Mouse (Mus musculus): Measurements from ENCODE around the gene Aldh3b1. TPM values are rescaled to one million over a fixed set of nuclear protein-coding genes. Genes with fewer than 3 reads are reported as not detected.

Gene Aldh3b1
- polyA plus RNA-seq, 1 experiment = 2.8 TPM

DNA sequence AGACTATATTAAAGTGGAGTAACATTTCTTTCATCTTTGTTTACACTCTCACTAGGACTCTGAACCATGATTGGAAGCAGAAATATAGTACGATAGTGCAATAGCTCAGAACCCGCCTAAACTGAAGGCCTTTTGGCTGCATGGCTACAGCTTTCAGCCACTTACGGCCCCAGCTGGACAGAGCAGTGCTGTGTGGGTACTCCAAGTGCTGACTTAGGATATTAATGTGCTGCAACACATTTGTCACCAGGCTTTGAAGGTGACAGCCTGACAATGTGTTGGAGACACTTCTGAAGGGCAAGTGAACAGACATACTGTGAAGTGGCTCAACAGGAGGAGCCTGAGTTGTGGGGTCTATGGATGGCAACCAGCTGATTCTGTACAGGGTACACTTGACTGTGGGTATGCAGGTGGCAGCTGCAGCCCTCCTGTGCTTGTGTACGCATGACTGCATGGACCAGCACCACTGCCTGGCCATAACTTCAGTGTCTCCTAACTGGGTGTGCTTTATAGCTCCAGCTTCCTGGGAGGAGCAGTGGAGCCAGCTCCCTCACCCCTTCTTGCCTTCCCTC lies 36.0 kb downstream of the Aldh3b1 start:
- Histone ChIP-seq H3K9me3 (no peaks in the 10 kb centered on the region), H3K4me3 (replicated peaks) (peak overlapping the region; percentile 4), H3K27me3 (replicated peaks) (no peaks in the 10 kb centered on the region), H3K4me1 (peaks cover 8% of the 10 kb centered on the region), H3K36me3 (replicated peaks; ENCODE audit: low read length) (peaks cover 99% of the 10 kb centered on the region)
- TF ChIP-seq GATA1 (IDR thresholded peaks at IDR 0.05; ENCODE audit: borderline replicate concordance, low read length) (no peak), FLI1 (IDR thresholded peaks at IDR 0.05; ENCODE audit: low read length) (no peak)

DNA sequence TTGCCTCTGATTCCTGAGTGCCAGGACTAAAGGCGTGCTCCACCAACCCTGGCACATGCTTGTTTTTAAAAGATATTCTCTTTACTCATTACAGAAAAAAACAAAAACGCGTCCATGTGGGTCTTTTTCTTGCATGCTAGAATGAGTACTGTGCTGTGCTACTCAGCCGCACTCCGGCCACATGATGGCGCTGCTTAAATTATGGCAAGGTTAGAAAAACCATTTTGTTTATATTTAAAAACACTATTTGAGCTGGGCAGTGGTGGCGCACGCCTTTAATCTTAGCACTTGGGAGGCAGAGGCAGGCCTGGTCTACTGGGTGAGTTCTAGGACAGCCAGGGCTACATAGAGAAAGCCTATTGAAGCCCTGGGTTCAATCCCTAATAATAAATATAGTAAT lies 39.4 kb downstream of the Aldh3b1 start:
- H3K4me1 ChIP-seq = peaks cover 4% of the 10 kb centered on the region; the same call in 1 of the 2 replicates
- no peaks in the 10 kb centered on the region for H3K27me3 ChIP-seq (replicated peaks)
- no peak overlapping the region for H3K4me3 ChIP-seq (replicated peaks)
- no peak for TF ChIP-seq FLI1 (IDR thresholded peaks at IDR 0.05; ENCODE audit: low read length)
- TF ChIP-seq GATA1 (IDR thresholded peaks at IDR 0.05; ENCODE audit: borderline replicate concordance, low read length) = no peak
- H3K36me3 ChIP-seq (replicated peaks; ENCODE audit: low read length) = peaks cover 95% of the 10 kb centered on the region
- H3K9me3 ChIP-seq = no peaks in the 10 kb centered on the region

DNA sequence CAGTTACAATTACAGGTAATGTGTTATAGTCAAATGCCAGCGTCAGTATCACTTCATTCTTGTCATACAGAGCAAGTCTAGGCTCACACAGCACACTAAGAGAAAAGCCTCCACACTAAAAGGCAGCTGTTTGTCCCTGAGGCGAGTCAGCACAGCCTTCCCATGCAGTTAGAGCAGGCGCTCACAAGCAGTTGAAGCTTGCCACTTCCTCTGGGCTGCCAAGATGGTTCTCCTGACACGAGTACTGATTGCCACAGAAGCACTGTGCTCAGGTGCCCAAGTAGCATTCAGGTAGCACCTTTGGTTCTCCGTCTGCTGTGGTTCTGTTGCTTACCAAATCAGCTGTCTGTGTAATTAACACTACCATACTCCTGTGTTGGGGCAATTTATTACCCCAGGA lies 40.5 kb downstream of the Aldh3b1 start:
- peaks cover 4% of the 10 kb centered on the region; the same call in 1 of the 2 replicates for H3K4me1 ChIP-seq
- TF ChIP-seq FLI1 (IDR thresholded peaks at IDR 0.05; ENCODE audit: low read length) (no peak), GATA1 (IDR thresholded peaks at IDR 0.05; ENCODE audit: borderline replicate concordance, low read length) (no peak)
- no peak overlapping the region for H3K4me3 ChIP-seq (replicated peaks)
- H3K36me3 ChIP-seq (replicated peaks; ENCODE audit: low read length) = peaks cover 94% of the 10 kb centered on the region
- no peaks in the 10 kb centered on the region for H3K27me3 ChIP-seq (replicated peaks)
- no peaks in the 10 kb centered on the region for H3K9me3 ChIP-seq

GRCm38 (mm10) chr19:3884325-3884990 lies 45.1 kb downstream of the Aldh3b1 start:
- H3K36me3 ChIP-seq (replicated peaks; ENCODE audit: low read length) = peaks cover 57% of the 10 kb centered on the region
- TF ChIP-seq FLI1 (IDR thresholded peaks at IDR 0.05; ENCODE audit: low read length) (no peak), GATA1 (IDR thresholded peaks at IDR 0.05; ENCODE audit: borderline replicate concordance, low read length) (no peak)
- no peaks in the 10 kb centered on the region for H3K9me3 ChIP-seq
- peaks cover 4% of the 10 kb centered on the region; the same call in 1 of the 2 replicates for H3K4me1 ChIP-seq
- no peaks in the 10 kb centered on the region for H3K27me3 ChIP-seq (replicated peaks)
- H3K4me3 ChIP-seq (replicated peaks) = no peak overlapping the region

DNA sequence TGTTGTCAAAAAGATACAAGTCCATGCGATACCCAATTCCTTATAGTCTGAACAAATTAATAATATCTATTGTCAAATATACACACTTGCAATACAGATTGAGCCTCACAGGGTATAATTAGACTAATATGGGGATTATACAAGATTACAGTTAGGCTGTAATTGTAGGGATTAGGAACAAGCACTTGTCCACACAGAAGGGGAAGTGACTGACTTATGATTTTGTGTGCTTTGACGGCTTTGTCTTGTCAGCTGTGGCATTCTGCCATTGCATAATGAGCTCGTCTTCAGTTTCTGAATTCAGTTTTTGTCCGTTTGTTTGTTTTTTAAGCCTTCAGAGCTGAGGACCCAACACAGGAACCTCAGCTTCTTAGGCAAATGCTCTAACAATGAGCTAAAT lies 47.4 kb downstream of the Aldh3b1 start:
- H3K4me3 ChIP-seq (replicated peaks) = no peak overlapping the region
- H3K9me3 ChIP-seq = no peaks in the 10 kb centered on the region
- H3K27me3 ChIP-seq (replicated peaks) = no peaks in the 10 kb centered on the region
- peaks cover 7% of the 10 kb centered on the region for H3K4me1 ChIP-seq
- H3K36me3 ChIP-seq (replicated peaks; ENCODE audit: low read length) = peaks cover 43% of the 10 kb centered on the region
- no peak for TF ChIP-seq FLI1 (IDR thresholded peaks at IDR 0.05; ENCODE audit: low read length)
- no peak for TF ChIP-seq GATA1 (IDR thresholded peaks at IDR 0.05; ENCODE audit: borderline replicate concordance, low read length)

DNA sequence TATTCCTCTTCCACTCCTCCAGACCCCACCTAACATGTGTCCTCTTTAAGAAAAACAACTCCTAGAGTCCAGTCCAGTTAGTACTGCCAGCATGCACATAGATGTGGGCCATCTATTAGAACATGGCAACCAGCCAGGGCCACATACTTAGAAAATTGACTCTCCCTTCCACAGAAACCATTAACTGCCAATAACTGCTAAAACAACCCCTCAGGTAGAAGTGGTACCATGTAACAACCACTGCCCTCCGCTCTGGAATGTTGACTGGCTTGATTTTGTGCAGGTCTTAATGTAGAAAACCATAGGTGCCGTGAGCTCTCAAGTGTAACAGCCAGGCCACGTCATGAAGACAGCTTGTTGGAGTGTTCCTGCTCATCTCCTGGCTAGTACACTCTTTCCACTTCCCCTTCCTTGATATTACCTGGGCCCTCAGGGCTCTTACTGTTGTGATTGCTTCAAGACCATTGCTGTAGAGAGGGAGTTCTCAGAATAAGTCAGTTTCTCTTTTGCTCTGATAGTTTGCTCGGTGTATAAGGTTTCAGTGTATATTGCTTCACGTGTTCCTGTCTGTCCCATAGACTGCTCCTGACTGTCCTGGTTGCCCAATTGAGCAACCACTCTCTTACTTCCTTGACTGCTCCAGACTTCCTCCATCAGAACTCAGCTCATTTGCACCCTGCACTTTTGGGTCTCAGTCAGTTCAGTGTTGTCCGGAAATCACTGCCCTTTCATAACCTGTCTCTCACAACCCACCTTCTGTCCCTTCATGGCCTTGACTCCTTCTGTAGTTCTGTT lies 49.4 kb downstream of the Aldh3b1 start:
- no peaks in the 10 kb centered on the region for H3K9me3 ChIP-seq
- peaks cover 7% of the 10 kb centered on the region for H3K4me1 ChIP-seq
- H3K4me3 ChIP-seq (replicated peaks) = peak overlapping the region; percentile 23
- TF ChIP-seq FLI1 (IDR thresholded peaks at IDR 0.05; ENCODE audit: low read length) (no peak), GATA1 (IDR thresholded peaks at IDR 0.05; ENCODE audit: borderline replicate concordance, low read length) (no peak)
- peaks cover 43% of the 10 kb centered on the region for H3K36me3 ChIP-seq (replicated peaks; ENCODE audit: low read length)
- no peaks in the 10 kb centered on the region for H3K27me3 ChIP-seq (replicated peaks)

- Histone ChIP-seq H3K4me1 (peaks cover 21% of the 10 kb centered on the region), H3K4me3 (replicated peaks) (no peak overlapping the region), H3K27me3 (replicated peaks) (no peaks in the 10 kb centered on the region), H3K36me3 (replicated peaks; ENCODE audit: low read length) (peaks cover 31% of the 10 kb centered on the region), H3K9me3 (no peaks in the 10 kb centered on the region)
- TF ChIP-seq FLI1 (IDR thresholded peaks at IDR 0.05; ENCODE audit: low read length) = no peak
- TF ChIP-seq GATA1 (IDR thresholded peaks at IDR 0.05; ENCODE audit: borderline replicate concordance, low read length) = no peak
Measured at GRCm38 (mm10) chr19:3875045-3875444, 54.6 kb downstream of the Aldh3b1 start.

DNA sequence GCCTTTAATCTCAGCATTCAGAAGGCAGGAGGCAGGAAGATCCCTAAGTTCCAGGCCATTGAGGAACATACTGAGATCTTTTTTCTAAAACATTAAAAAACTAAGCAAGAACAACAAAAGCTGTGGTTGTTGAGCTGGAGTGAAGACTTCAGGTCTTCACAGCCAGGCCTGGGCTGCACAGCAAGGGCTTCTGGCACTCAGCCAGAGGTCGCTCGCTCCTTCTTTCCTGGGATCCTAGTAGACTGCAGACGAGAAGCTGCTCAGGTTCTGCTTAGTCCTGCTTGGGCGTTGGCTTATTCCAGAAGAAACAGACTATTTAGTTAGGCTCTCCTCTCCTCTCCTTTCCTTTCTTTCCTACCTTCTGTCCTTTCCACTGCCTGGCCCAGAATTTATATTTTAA lies 57.2 kb downstream of the Aldh3b1 start:
- Histone ChIP-seq H3K36me3 (replicated peaks; ENCODE audit: low read length) (peaks cover 28% of the 10 kb centered on the region), H3K9me3 (no peaks in the 10 kb centered on the region), H3K4me3 (replicated peaks) (no peak overlapping the region)

DNA sequence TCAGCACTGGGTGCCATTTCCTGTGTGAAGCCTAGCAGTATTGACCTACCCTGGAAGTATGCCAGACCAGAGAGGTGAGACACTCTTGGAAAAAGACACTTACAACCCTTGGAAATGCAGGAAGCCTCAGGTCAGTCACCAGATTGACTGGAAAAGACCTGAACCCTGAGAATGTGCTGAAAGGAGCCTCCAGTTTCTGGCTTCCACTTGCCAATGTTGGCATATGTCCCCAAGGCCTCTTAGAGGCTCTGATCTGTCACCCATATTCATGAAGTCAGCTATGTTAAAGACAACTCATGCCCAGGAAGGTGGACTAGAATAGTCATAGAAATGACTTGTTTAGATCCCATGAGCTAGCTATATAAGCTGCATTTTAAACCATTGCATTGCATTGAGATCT lies 58.1 kb downstream of the Aldh3b1 start:
- H3K36me3 ChIP-seq (replicated peaks; ENCODE audit: low read length) = peaks cover 25% of the 10 kb centered on the region
- H3K27me3 ChIP-seq (replicated peaks) = no peaks in the 10 kb centered on the region
- peaks cover 17% of the 10 kb centered on the region; the same call in 1 of the 2 replicates for H3K4me1 ChIP-seq
- no peaks in the 10 kb centered on the region for H3K9me3 ChIP-seq
- TF ChIP-seq GATA1 (IDR thresholded peaks at IDR 0.05; ENCODE audit: borderline replicate concordance, low read length) = no peak
- no peak overlapping the region for H3K4me3 ChIP-seq (replicated peaks)

More for the DNA sequence above, 57.2 kb downstream of the Aldh3b1 start:
- Histone ChIP-seq H3K4me1 (peaks cover 17% of the 10 kb centered on the region; the same call in 1 of the 2 replicates), H3K27me3 (replicated peaks) (no peaks in the 10 kb centered on the region)
- no peak for TF ChIP-seq FLI1 (IDR thresholded peaks at IDR 0.05; ENCODE audit: low read length)

- H3K4me3 ChIP-seq (replicated peaks) = no peak overlapping the region
- TF ChIP-seq GATA1 (IDR thresholded peaks at IDR 0.05; ENCODE audit: borderline replicate concordance, low read length) (no peak), FLI1 (IDR thresholded peaks at IDR 0.05; ENCODE audit: low read length) (no peak)
- H3K36me3 ChIP-seq (replicated peaks; ENCODE audit: low read length) = peaks cover 31% of the 10 kb centered on the region
Measured at GRCm38 (mm10) chr19:3868290-3868689, 61.3 kb downstream of the Aldh3b1 start.

More at GRCm38 (mm10) chr19:3868290-3868689, 61.3 kb downstream of the Aldh3b1 start:
- Histone ChIP-seq H3K9me3 (no peaks in the 10 kb centered on the region), H3K4me1 (peaks cover 10% of the 10 kb centered on the region; the same call in 1 of the 2 replicates), H3K27me3 (replicated peaks) (no peaks in the 10 kb centered on the region)

Measured in megakaryocyte, embryonic 14.5 days (primary cell).